Mouse (Mus musculus) embryonic fibroblast, embryonic 13.5 days (primary cell): ENCODE measurements at regions not wholly inside any gene's neighbourhood (a gene's known extent, or its start where the extent isn't known, plus 50 kb on each side); places are given as distances from the start of the nearest gene placed in this dataset.

Source experiments
- CTCF ChIP-seq: IDR thresholded peaks from 2 replicates; pipeline ENCODE4 v1.5.1; 2011; ENCODE audit warnings: mild to moderate bottlenecking, control low read depth, low read length, moderate library complexity, borderline replicate concordance; ENCODE audit not compliant: insufficient read depth
- POLR2A ChIP-seq: IDR thresholded peaks from 2 replicates; pipeline ENCODE4 v1.6.1; 2011; ENCODE audit warnings: low read depth, mild to moderate bottlenecking, control low read depth, low read length, moderate library complexity

GRCm38 (mm10) chr8:84322761-84323160 lies 52.6 kb upstream of the Ccdc130 start:
- no peak for TF ChIP-seq CTCF
- no peak for TF ChIP-seq POLR2A
